Mouse (Mus musculus) embryonic facial prominence, embryonic 14.5 days (tissue): ENCODE measurements at regions not wholly inside any gene's neighbourhood (a gene's known extent, or its start where the extent isn't known, plus 50 kb on each side); places are given as distances from the start of the nearest gene placed in this dataset.

ENCODE experiments used
- ATAC-seq: fragments of 200-750 bp; cut with Nextera tagmentation; 2 replicates; pipeline ENCODE4 v1.8.0; 2017; ENCODE audit warnings: low read depth, moderate number of reproducible peaks, moderate TSS enrichment
- DNase-seq: peaks from one replicate; pipeline ENCODE4 v3.0.0-alpha.2; 2015; ENCODE audit warnings: low spot score
- H3K27ac ChIP-seq: fragments of 300-500 bp; sonication (generic); replicated peaks from 2 replicates; pipeline ENCODE4 v1.5.1; 2014; ENCODE audit warnings: low read depth, mild to moderate bottlenecking, low read length, moderate library complexity
- H3K27me3 ChIP-seq: fragments of 300-500 bp; sonication (generic); replicated peaks from 2 replicates; pipeline ENCODE4 v1.6.1; 2014; ENCODE audit warnings: low read length; ENCODE audit not compliant: control insufficient read depth, insufficient read depth
- H3K36me3 ChIP-seq: fragments of 300-500 bp; sonication (generic); 2 replicates; pipeline ENCODE4 v1.6.1; 2014; ENCODE audit warnings: low read length, mixed read lengths; ENCODE audit not compliant: control insufficient read depth, insufficient read depth
- H3K4me1 ChIP-seq: fragments of 300-500 bp; sonication (generic); 2 replicates; pipeline ENCODE4 v1.6.1; 2014; ENCODE audit warnings: antibody characterized with exemption, low read length; ENCODE audit not compliant: control insufficient read depth, insufficient read depth
- H3K4me2 ChIP-seq: fragments of 300-500 bp; sonication (generic); 2 replicates; pipeline ENCODE4 v1.6.1; 2014; ENCODE audit warnings: low read depth, mild to moderate bottlenecking, low read length, moderate library complexity, mixed read lengths
- H3K4me3 ChIP-seq: fragments of 300-500 bp; sonication (generic); 2 replicates; pipeline ENCODE4 v1.5.1; 2014; ENCODE audit warnings: low read depth, mild to moderate bottlenecking, low read length
- H3K9ac ChIP-seq: fragments of 300-500 bp; sonication (generic); 2 replicates; pipeline ENCODE4 v1.6.1; 2014; ENCODE audit warnings: low read depth, mild to moderate bottlenecking, low read length, moderate library complexity, mixed read lengths
- H3K9me3 ChIP-seq: fragments of 300-500 bp; sonication (generic); 2 replicates; pipeline ENCODE4 v1.6.1; 2016; ENCODE audit warnings: low read length; ENCODE audit not compliant: control insufficient read depth
- WGBS: fragments of 180-500 bp; shearing (Covaris S2); extraction: QIAGEN DNeasy Blood & Tissue Kit; methylation state at CpG from one replicate; pipeline ENCODE4 v1.1.7; 2014; 5-methylcytosine and 5-hydroxymethylcytosine counted together

- H3K9ac ChIP-seq = no peak overlapping the region
- DNase-seq (peak; percentile 13), ATAC-seq (no peak)
- no peak overlapping the region for H3K27ac ChIP-seq
- H3K36me3 ChIP-seq = no peaks in the 10 kb centered on the region
- H3K4me3 ChIP-seq = no peak overlapping the region
- no peaks in the 10 kb centered on the region for H3K27me3 ChIP-seq
- 68% methylated on average over 5 of the region's 5 CpGs for WGBS
- H3K4me1 ChIP-seq = no peaks in the 10 kb centered on the region
- no peaks in the 10 kb centered on the region for H3K9me3 ChIP-seq
- H3K4me2 ChIP-seq = no peak overlapping the region
Observed at GRCm38 (mm10) chr13:106738011-106738410, 198.7 kb downstream of the Ipo11 start.

GRCm38 (mm10) chr13:106734323-106734722 is 202.4 kb downstream of the Ipo11 start:
- H3K4me2 ChIP-seq = no peak overlapping the region
- WGBS = 57% methylated on average over 2 of the region's 2 CpGs
- H3K27ac ChIP-seq = no peak overlapping the region
- no peak for DNase-seq
- no peak for ATAC-seq
- no peaks in the 10 kb centered on the region for H3K36me3 ChIP-seq
- H3K9me3 ChIP-seq = no peaks in the 10 kb centered on the region
- H3K9ac ChIP-seq = no peak overlapping the region
- H3K27me3 ChIP-seq = no peaks in the 10 kb centered on the region
- H3K4me3 ChIP-seq = no peak overlapping the region
- H3K4me1 ChIP-seq = no peaks in the 10 kb centered on the region

- Histone ChIP-seq H3K9me3 (no peaks in the 10 kb centered on the region), H3K4me1 (no peaks in the 10 kb centered on the region), H3K36me3 (no peaks in the 10 kb centered on the region), H3K27me3 (no peaks in the 10 kb centered on the region), H3K4me3 (no peak overlapping the region), H3K4me2 (no peak overlapping the region), H3K9ac (no peak overlapping the region), H3K27ac (no peak overlapping the region)
- ATAC-seq (no peak), DNase-seq (no peak)
- WGBS = 93% methylated on average over 1 of the region's 1 CpGs
Observed at GRCm38 (mm10) chr13:106732906-106733305, 203.9 kb downstream of the Ipo11 start.

DNA sequence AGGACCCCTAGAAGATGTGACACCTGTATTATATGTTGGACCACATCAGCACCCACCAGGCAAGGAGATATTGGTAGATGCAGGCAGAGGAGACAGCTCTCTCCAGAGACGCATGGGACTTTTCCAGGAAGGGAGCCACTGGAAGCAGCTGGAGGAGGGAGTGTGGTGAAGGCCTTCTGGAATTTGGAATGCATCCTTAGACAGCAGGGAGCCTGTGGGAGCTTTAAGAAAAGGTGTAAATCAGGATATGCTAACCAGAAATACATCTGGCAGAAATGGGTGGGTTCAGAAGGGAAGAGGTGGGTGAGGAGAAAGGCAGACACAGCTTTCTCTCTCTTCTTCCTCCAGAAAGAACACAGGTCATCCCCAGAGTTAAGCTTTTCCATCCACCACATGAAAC is 213.4 kb downstream of the Ipo11 start:
- no peaks in the 10 kb centered on the region for H3K36me3 ChIP-seq
- no peaks in the 10 kb centered on the region for H3K27me3 ChIP-seq
- no peak overlapping the region for H3K4me3 ChIP-seq
- no peak overlapping the region for H3K27ac ChIP-seq
- 65% methylated on average over 1 of the region's 1 CpGs for WGBS
- DNase-seq (no peak), ATAC-seq (no peak)
- no peak overlapping the region for H3K9ac ChIP-seq
- no peaks in the 10 kb centered on the region for H3K4me1 ChIP-seq
- no peaks in the 10 kb centered on the region for H3K9me3 ChIP-seq
- H3K4me2 ChIP-seq = no peak overlapping the region

DNA sequence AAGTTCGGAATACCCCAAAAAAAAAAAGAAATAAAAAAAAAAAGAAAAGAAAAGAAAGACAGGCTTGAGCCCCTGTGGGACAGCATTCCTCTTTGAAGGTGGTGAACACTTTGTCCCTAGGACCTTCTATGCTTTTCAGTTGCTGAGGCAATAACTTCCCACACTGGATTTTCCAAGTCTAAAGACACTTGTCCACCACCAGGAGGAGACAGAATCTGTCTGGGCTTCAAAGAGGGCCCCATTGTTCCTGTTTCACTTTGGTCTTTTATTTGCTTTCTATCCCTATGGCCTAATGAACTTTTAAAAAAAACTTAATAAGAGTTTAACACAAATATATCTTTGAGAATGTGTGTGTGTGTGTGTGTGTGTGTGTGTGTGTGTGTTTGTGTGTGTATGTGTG is 215.6 kb downstream of the Ipo11 start:
- Histone ChIP-seq H3K4me1 (no peaks in the 10 kb centered on the region), H3K36me3 (no peaks in the 10 kb centered on the region), H3K9ac (no peak overlapping the region), H3K9me3 (no peaks in the 10 kb centered on the region), H3K27ac (no peak overlapping the region), H3K4me3 (no peak overlapping the region), H3K27me3 (no peaks in the 10 kb centered on the region), H3K4me2 (no peak overlapping the region)
- DNase-seq (no peak), ATAC-seq (no peak)
- 95% methylated on average over 1 of the region's 1 CpGs for WGBS

DNA sequence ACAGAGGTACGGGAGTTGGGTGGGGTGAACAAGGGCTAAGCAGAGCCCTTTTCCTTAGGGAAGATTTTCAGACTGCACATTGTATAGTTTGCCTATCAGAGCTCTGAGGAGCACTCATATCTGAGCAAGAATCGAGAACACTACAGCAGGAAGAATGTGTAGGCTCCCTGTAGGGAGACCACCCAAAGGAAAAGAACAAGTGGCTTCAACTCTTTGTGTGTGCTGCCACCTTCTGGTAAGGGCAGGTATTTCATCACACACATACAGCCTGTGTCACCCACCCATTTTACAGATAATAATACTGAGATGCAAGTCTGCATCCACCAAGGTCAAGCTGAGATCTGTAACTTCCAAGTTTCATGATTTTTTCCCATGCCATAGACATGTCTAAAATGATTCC is 221.0 kb downstream of the Ipo11 start:
- 32% methylated on average over 2 of the region's 2 CpGs for WGBS
- DNase-seq (no peak), ATAC-seq (no peak)
- Histone ChIP-seq H3K9me3 (no peaks in the 10 kb centered on the region), H3K4me1 (no peaks in the 10 kb centered on the region), H3K9ac (no peak overlapping the region), H3K4me2 (no peak overlapping the region), H3K27ac (no peak overlapping the region), H3K36me3 (no peaks in the 10 kb centered on the region), H3K4me3 (no peak overlapping the region), H3K27me3 (no peaks in the 10 kb centered on the region)

DNA sequence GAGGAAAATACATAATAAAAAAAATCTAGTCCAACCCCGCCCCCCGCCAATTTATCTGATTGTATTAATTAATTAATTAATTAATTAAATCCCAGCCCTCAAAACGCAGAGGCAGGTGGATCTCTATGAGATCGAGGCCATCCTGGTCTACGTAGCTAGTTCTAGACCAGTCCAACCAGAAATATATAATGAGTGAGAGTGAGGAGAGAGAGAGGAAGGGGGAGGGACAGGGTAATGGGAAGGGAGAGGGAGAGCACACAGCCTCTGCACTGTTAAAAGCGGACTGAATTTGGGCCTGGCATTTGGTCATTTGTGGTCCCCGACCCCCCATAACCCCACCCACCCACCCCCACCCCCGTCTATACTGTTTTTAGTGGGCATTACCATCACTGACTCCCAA is 221.5 kb downstream of the Ipo11 start:
- H3K4me2 ChIP-seq = no peak overlapping the region
- no peaks in the 10 kb centered on the region for H3K27me3 ChIP-seq
- no peaks in the 10 kb centered on the region for H3K4me1 ChIP-seq
- no peak for DNase-seq
- ATAC-seq = no peak
- H3K27ac ChIP-seq = no peak overlapping the region
- H3K9ac ChIP-seq = no peak overlapping the region
- H3K4me3 ChIP-seq = no peak overlapping the region
- 78% methylated on average over 8 of the region's 8 CpGs for WGBS
- no peaks in the 10 kb centered on the region for H3K9me3 ChIP-seq
- H3K36me3 ChIP-seq = no peaks in the 10 kb centered on the region

- Histone ChIP-seq H3K27ac (no peak overlapping the region), H3K4me2 (no peak overlapping the region), H3K9me3 (no peaks in the 10 kb centered on the region), H3K36me3 (no peaks in the 10 kb centered on the region), H3K4me1 (no peaks in the 10 kb centered on the region), H3K4me3 (no peak overlapping the region), H3K9ac (no peak overlapping the region), H3K27me3 (no peaks in the 10 kb centered on the region)
- ATAC-seq = no peak
- 78% methylated on average over 3 of the region's 3 CpGs for WGBS
- DNase-seq = no peak
Observed at GRCm38 (mm10) chr13:106710580-106710979, 226.2 kb downstream of the Ipo11 start.

DNA sequence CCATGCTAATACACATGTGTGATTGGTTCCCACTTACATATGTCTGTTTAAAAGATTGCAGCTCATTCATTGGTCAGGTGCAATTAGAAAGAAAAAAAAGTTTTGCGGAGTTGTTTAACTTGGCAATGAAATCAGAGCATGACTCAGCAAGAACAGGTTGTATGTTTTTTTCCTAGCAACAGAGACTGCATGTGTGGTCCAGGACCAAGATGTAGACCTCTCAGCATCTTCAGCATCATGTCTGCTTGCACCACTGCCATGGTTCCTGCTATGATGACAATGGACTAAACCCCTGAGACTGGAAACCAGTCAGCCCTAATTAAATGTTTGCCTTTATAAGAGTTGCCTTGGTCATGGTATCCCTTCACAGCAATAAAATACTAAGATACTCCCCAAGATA is 236.4 kb downstream of the Ipo11 start:
- Histone ChIP-seq H3K27ac (no peak overlapping the region), H3K36me3 (no peaks in the 10 kb centered on the region), H3K27me3 (no peaks in the 10 kb centered on the region), H3K9me3 (no peaks in the 10 kb centered on the region), H3K4me3 (no peak overlapping the region), H3K4me2 (no peak overlapping the region), H3K9ac (no peak overlapping the region), H3K4me1 (no peaks in the 10 kb centered on the region)
- DNase-seq (no peak), ATAC-seq (no peak)
- 84% methylated on average over 1 of the region's 1 CpGs for WGBS
